Mouse (Mus musculus) stomach, postnatal 0 days (tissue): ENCODE measurements around the gene Ncan. TPM values are rescaled to one million over a fixed set of nuclear protein-coding genes. Genes with fewer than 3 reads are reported as not detected.

Experiments
- ATAC-seq: fragments of 200-750 bp; cut with Nextera tagmentation; 2 replicates; pipeline ENCODE4 v1.8.0; 2017; ENCODE audit not compliant: low FRiP score, low TSS enrichment
- DNase-seq: peaks from one replicate; pipeline ENCODE4 v3.0.0-alpha.2; 2016; ENCODE audit warnings: low spot score
- H3K27ac ChIP-seq: fragments of 300-500 bp; sonication (generic); replicated peaks from 2 replicates; pipeline ENCODE4 v1.5.1; 2014; ENCODE audit warnings: mild to moderate bottlenecking, control low read depth
- H3K27me3 ChIP-seq: fragments of 300-500 bp; sonication (generic); 2 replicates; pipeline ENCODE4 v1.6.1; 2014; ENCODE audit warnings: low read length; ENCODE audit not compliant: control insufficient read depth, insufficient read depth
- H3K36me3 ChIP-seq: fragments of 300-500 bp; sonication (generic); 2 replicates; pipeline ENCODE4 v1.6.1; 2014; ENCODE audit warnings: low read length, mixed read lengths; ENCODE audit not compliant: control insufficient read depth, insufficient read depth
- H3K4me1 ChIP-seq: fragments of 300-500 bp; sonication (generic); replicated peaks from 2 replicates; pipeline ENCODE4 v1.6.1; 2014; ENCODE audit warnings: antibody characterized with exemption; ENCODE audit not compliant: control insufficient read depth, insufficient read depth
- H3K4me2 ChIP-seq: fragments of 300-500 bp; sonication (generic); replicated peaks from 2 replicates; pipeline ENCODE4 v1.6.1; 2014; ENCODE audit warnings: low read depth, mild to moderate bottlenecking, control low read depth, moderate library complexity
- H3K4me3 ChIP-seq: fragments of 300-500 bp; sonication (generic); 2 replicates; pipeline ENCODE4 v1.5.1; 2014; ENCODE audit warnings: low read depth, low read length, control low read depth
- H3K9ac ChIP-seq: fragments of 300-500 bp; sonication (generic); 2 replicates; pipeline ENCODE4 v1.6.1; 2014; ENCODE audit warnings: mild to moderate bottlenecking, low read length, control low read depth, mixed read lengths
- H3K9me3 ChIP-seq: fragments of 300-500 bp; sonication (generic); 2 replicates; pipeline ENCODE4 v1.6.1; 2016; ENCODE audit warnings: low read length; ENCODE audit not compliant: control insufficient read depth
- CTCF ChIP-seq: IDR thresholded peaks from 2 replicates; pipeline ENCODE4 v1.5.1; 2016; ENCODE audit warnings: antibody characterized with exemption, low read depth, mild to moderate bottlenecking, moderate library complexity
- EP300 ChIP-seq: optimal IDR thresholded peaks from 2 replicates; pipeline ENCODE3; 2016; ENCODE audit warnings: antibody characterized with exemption
- WGBS: fragments of 180-500 bp; shearing (Covaris S2); extraction: QIAGEN DNeasy Blood & Tissue Kit; methylation state at CpG from one replicate; pipeline ENCODE4 v1.1.7; 2014; 5-methylcytosine and 5-hydroxymethylcytosine counted together
- polyA plus RNA-seq: library from polyadenylated mRNA; unstranded; fragments of >200 nt; fragmentation: Nextera tagmentation; extraction: Ambion mirVana; gene quantifications from 2 replicates; pipeline ENCODE4 v1.2.1, GENCODE M21; 2015

The Ncan gene
- polyA plus RNA-seq, result 0.17 and 0.27 TPM in 2 replicates

GRCm38 (mm10) chr8:70120667-70121066 is at the start of gene Ncan:
Gene Ncan (minus strand): TSS chr8:70120873.
- WGBS, result 1% methylated on average over 19 of the region's 19 CpGs
- Histone ChIP-seq H3K4me1 (no peaks in the 10 kb centered on the region), H3K4me3 (no peak within 1 kb of the TSS), H3K9me3 (no peaks in the 10 kb centered on the region), H3K4me2 (no peak within 1 kb of the TSS), H3K36me3 (no peaks in the 10 kb centered on the region), H3K9ac (no peak within 1 kb of the TSS), H3K27me3 (no peaks in the 10 kb centered on the region), H3K27ac (no peak within 1 kb of the TSS)
- no peak for TF ChIP-seq EP300
- no peak for TF ChIP-seq CTCF
- peak; percentile 56; the same call in 1 of the 2 replicates for ATAC-seq
- peak; percentile 57 for DNase-seq

- Histone ChIP-seq H3K9me3 (no peaks in the 10 kb centered on the region), H3K4me3 (no peak overlapping the region), H3K9ac (no peak overlapping the region), H3K4me1 (no peaks in the 10 kb centered on the region), H3K36me3 (no peaks in the 10 kb centered on the region), H3K27ac (no peak overlapping the region), H3K4me2 (no peak overlapping the region), H3K27me3 (no peaks in the 10 kb centered on the region; the same call in 1 of the 2 replicates)
- WGBS, result 74% methylated on average over 3 of the region's 3 CpGs
- DNase-seq (no peak), ATAC-seq (no peak)
- TF ChIP-seq CTCF (no peak), EP300 (no peak)
Measured at GRCm38 (mm10) chr8:70170116-70170515, 49.4 kb upstream of the Ncan start.

GRCm38 (mm10) chr8:70166504-70167110 is 45.9 kb upstream of the Ncan start:
- no peaks in the 10 kb centered on the region for H3K9me3 ChIP-seq
- peak overlapping the region; percentile 13 for H3K4me3 ChIP-seq
- peak overlapping the region; percentile 53 for H3K4me2 ChIP-seq
- no peaks in the 10 kb centered on the region; the same call in 1 of the 2 replicates for H3K27me3 ChIP-seq
- no peaks in the 10 kb centered on the region for H3K4me1 ChIP-seq
- TF ChIP-seq CTCF (peak; percentile 97), EP300 (no peak)
- no peaks in the 10 kb centered on the region for H3K36me3 ChIP-seq
- WGBS, result 2% methylated on average over 21 of the region's 21 CpGs
- peak overlapping the region; percentile 23; the same call in 1 of the 2 replicates for H3K9ac ChIP-seq
- ATAC-seq (peak; percentile 82), DNase-seq (peak; percentile 75)
- H3K27ac ChIP-seq, result no peak overlapping the region

GRCm38 (mm10) chr8:70163316-70163715 is 42.6 kb upstream of the Ncan start:
- ATAC-seq, result no peak
- TF ChIP-seq EP300, result no peak
- TF ChIP-seq CTCF, result no peak
- H3K4me1 ChIP-seq, result no peaks in the 10 kb centered on the region
- H3K4me3 ChIP-seq, result no peak overlapping the region
- H3K27me3 ChIP-seq, result no peaks in the 10 kb centered on the region; the same call in 1 of the 2 replicates
- H3K4me2 ChIP-seq, result no peak overlapping the region
- no peak overlapping the region for H3K27ac ChIP-seq
- H3K9me3 ChIP-seq, result no peaks in the 10 kb centered on the region
- no peak for DNase-seq
- no peaks in the 10 kb centered on the region for H3K36me3 ChIP-seq
- H3K9ac ChIP-seq, result no peak overlapping the region
- 59% methylated on average over 3 of the region's 3 CpGs for WGBS

GRCm38 (mm10) chr8:70160015-70160414 is 39.3 kb upstream of the Ncan start:
- DNase-seq (no peak), ATAC-seq (no peak)
- Histone ChIP-seq H3K9me3 (no peaks in the 10 kb centered on the region), H3K4me1 (no peaks in the 10 kb centered on the region), H3K9ac (no peak overlapping the region), H3K4me2 (no peak overlapping the region), H3K4me3 (no peak overlapping the region), H3K27ac (no peak overlapping the region), H3K27me3 (no peaks in the 10 kb centered on the region), H3K36me3 (no peaks in the 10 kb centered on the region)
- WGBS, result 62% methylated on average over 13 of the region's 13 CpGs
- TF ChIP-seq EP300 (no peak), CTCF (no peak)

- no peak overlapping the region for H3K9ac ChIP-seq
- ATAC-seq (no peak), DNase-seq (no peak)
- no peak overlapping the region for H3K4me3 ChIP-seq
- no peak overlapping the region for H3K27ac ChIP-seq
- H3K9me3 ChIP-seq, result no peaks in the 10 kb centered on the region
- no peaks in the 10 kb centered on the region for H3K4me1 ChIP-seq
- H3K27me3 ChIP-seq, result no peaks in the 10 kb centered on the region
- no peak overlapping the region for H3K4me2 ChIP-seq
- no peak for TF ChIP-seq EP300
- TF ChIP-seq CTCF, result no peak
- WGBS, result 65% methylated on average over 4 of the region's 4 CpGs
- H3K36me3 ChIP-seq, result no peaks in the 10 kb centered on the region
Measured at GRCm38 (mm10) chr8:70159211-70159610, 38.5 kb upstream of the Ncan start.
